Mouse (Mus musculus): ENCODE data around the gene Ppp2r2c.

DNA sequence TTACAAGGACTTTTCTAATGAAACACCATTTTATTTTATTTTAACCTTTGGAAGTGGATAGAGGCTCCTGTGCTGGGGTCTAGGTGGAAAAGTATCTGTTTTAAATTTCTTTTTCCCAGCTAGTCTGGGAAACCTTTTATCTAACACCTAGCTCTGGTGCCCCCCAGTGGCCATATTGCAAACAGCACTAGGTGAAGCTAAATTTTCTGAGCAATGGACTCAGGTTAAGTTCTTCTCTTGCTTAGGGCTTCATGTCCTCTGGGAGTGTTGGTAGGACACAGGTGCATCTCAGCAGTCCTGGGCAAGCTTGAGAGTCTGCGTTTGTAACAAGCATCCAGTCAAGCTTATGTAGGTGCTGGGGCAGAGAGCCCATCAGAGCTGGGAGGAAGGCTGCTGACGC lies 133.7 kb downstream of the Ppp2r2c start:
- no peak for TF ChIP-seq EP300 (IDR thresholded peaks at IDR 0.05; ENCODE audit: low read depth)
- TF ChIP-seq CTCF (IDR thresholded peaks at IDR 0.05; ENCODE audit: low read depth) = peak; percentile 66

Data from liver, embryonic 14.5 days (tissue).